Mouse (Mus musculus) liver, embryonic 16.5 days (tissue): ENCODE data around the gene Fbln2. TPM values are rescaled to one million over a fixed set of nuclear protein-coding genes. Genes with fewer than 3 reads are reported as not detected.

ENCODE experiments used
- ATAC-seq: fragments of 200-750 bp; cut with Nextera tagmentation; 2 replicates; pipeline ENCODE4 v1.8.0; 2017; ENCODE audit warnings: low read depth, mild to moderate bottlenecking, moderate number of reproducible peaks, moderate library complexity
- H3K27ac ChIP-seq: fragments of 300-500 bp; sonication (generic); 2 replicates; pipeline ENCODE4 v1.5.1; 2014; ENCODE audit warnings: mild to moderate bottlenecking, low read length
- H3K27me3 ChIP-seq: fragments of 300-500 bp; sonication (generic); 2 replicates; pipeline ENCODE4 v1.6.1; 2014; ENCODE audit warnings: low read depth, low read length, mixed read lengths; ENCODE audit not compliant: control insufficient read depth, insufficient read depth
- H3K36me3 ChIP-seq: fragments of 300-500 bp; sonication (generic); 2 replicates; pipeline ENCODE4 v1.6.1; 2014; ENCODE audit warnings: mild to moderate bottlenecking; ENCODE audit not compliant: control insufficient read depth, insufficient read depth
- H3K4me1 ChIP-seq: fragments of 300-500 bp; sonication (generic); 2 replicates; pipeline ENCODE4 v1.6.1; 2014; ENCODE audit warnings: low read depth, low read length, mixed read lengths; ENCODE audit not compliant: control insufficient read depth
- H3K4me2 ChIP-seq: fragments of 300-500 bp; sonication (generic); 2 replicates; pipeline ENCODE4 v1.6.1; 2014; ENCODE audit warnings: low read depth, low read length, mixed read lengths
- H3K4me3 ChIP-seq: fragments of 300-500 bp; sonication (generic); 2 replicates; pipeline ENCODE4 v1.5.1; 2014; ENCODE audit warnings: low read depth, mild to moderate bottlenecking, low read length
- H3K9ac ChIP-seq: fragments of 300-500 bp; sonication (generic); 2 replicates; pipeline ENCODE4 v1.6.1; 2014; ENCODE audit warnings: low read depth, low read length
- H3K9me3 ChIP-seq: fragments of 300-500 bp; sonication (generic); replicated peaks from 2 replicates; pipeline ENCODE4 v1.6.1; 2016; ENCODE audit warnings: low read length; ENCODE audit not compliant: control insufficient read depth
- WGBS: fragments of 180-500 bp; shearing (Covaris S2); extraction: QIAGEN DNeasy Blood & Tissue Kit; methylation state at CpG from one replicate; pipeline ENCODE4 v1.1.7; 2014; ENCODE audit not compliant: insufficient replicate concordance; 5-methylcytosine and 5-hydroxymethylcytosine counted together
- polyA plus RNA-seq: library from polyadenylated mRNA; unstranded; fragments of >200 nt; fragmentation: Nextera tagmentation; extraction: Ambion mirVana; gene quantifications from 2 replicates; pipeline ENCODE4 v1.2.1, GENCODE M21; 2015

The Fbln2 gene
- polyA plus RNA-seq, 1 experiment from 2014 or later: 8.0 TPM

GRCm38 (mm10) chr6:91312491-91312890 lies 100.2 kb downstream of the Fbln2 start:
- Histone ChIP-seq H3K36me3 (no peaks in the 10 kb centered on the region), H3K9me3 (no peaks in the 10 kb centered on the region), H3K4me2 (no peak overlapping the region), H3K27ac (no peak overlapping the region), H3K9ac (no peak overlapping the region), H3K4me1 (no peaks in the 10 kb centered on the region), H3K4me3 (no peak overlapping the region), H3K27me3 (no peaks in the 10 kb centered on the region)
- WGBS: 48% methylated on average over 9 of the region's 9 CpGs
- ATAC-seq: no peak

Other genes starting within 250 kb of the Fbln2 start
- gene Iqsec1, start 223.8 kb upstream of the Fbln2 start, polyA plus RNA-seq: 3.1 and 3.6 TPM in 2 replicates
- gene Nup210, start 95.6 kb upstream of the Fbln2 start, polyA plus RNA-seq: 32.3 and 33.2 TPM in 2 replicates
- gene Hdac11, start 55.8 kb upstream of the Fbln2 start, polyA plus RNA-seq: 4.5 and 4.8 TPM in 2 replicates
- not detected in 2 replicates for gene Wnt7a, start 198.9 kb downstream of the Fbln2 start, polyA plus RNA-seq